Mouse (Mus musculus): ENCODE data around the gene Gm44790. TPM values are rescaled to one million over a fixed set of nuclear protein-coding genes. Genes with fewer than 3 reads are reported as not detected.
A peak's percentile ranks its signal among the peaks of the same experiment; 100 is the strongest.

Gm44790 gene
- polyA plus RNA-seq, 1 experiment from 2014 or later, result 0.95 TPM

GRCm38 (mm10) chr6:86473077-86473476 lies 46.6 kb downstream of the Gm44790 start:
- 60% methylated on average over 7 of the region's 7 CpGs for WGBS
- DNase-seq (ENCODE audit: low spot score) (peak; percentile 43), ATAC-seq (ENCODE audit: insufficient number of reproducible peaks, low FRiP score, low TSS enrichment, low read depth) (no peak)

GRCm38 (mm10) chr6:86474072-86474471 lies 47.6 kb downstream of the Gm44790 start:
- Histone ChIP-seq H3K27ac (replicated peaks; ENCODE audit: low read depth, low read length) (no peak overlapping the region), H3K4me1 (ENCODE audit: control insufficient read depth, insufficient read depth, low read length) (peaks cover 21% of the 10 kb centered on the region), H3K9ac (ENCODE audit: low read length) (no peak overlapping the region), H3K4me3 (ENCODE audit: low read depth, low read length) (no peak overlapping the region), H3K4me2 (ENCODE audit: low read depth, severe bottlenecking) (no peak overlapping the region), H3K27me3 (ENCODE audit: control insufficient read depth, insufficient read depth, low read length) (no peaks in the 10 kb centered on the region), H3K9me3 (ENCODE audit: control insufficient read depth, low read length) (no peaks in the 10 kb centered on the region), H3K36me3 (ENCODE audit: control insufficient read depth, insufficient read depth, low read length) (no peaks in the 10 kb centered on the region)
- ATAC-seq (ENCODE audit: insufficient number of reproducible peaks, low FRiP score, low TSS enrichment, low read depth), result no peak
- WGBS, result 95% methylated on average over 5 of the region's 5 CpGs
- no peak for DNase-seq (ENCODE audit: low spot score)

More at GRCm38 (mm10) chr6:86473077-86473476, 46.6 kb downstream of the Gm44790 start:
- H3K4me1 ChIP-seq (ENCODE audit: control insufficient read depth, insufficient read depth, low read length), result peaks cover 13% of the 10 kb centered on the region
- H3K4me2 ChIP-seq (ENCODE audit: low read depth, severe bottlenecking), result peak overlapping the region; percentile 65
- no peaks in the 10 kb centered on the region for H3K36me3 ChIP-seq (ENCODE audit: control insufficient read depth, insufficient read depth, low read length)
- H3K27me3 ChIP-seq (ENCODE audit: control insufficient read depth, insufficient read depth, low read length), result no peaks in the 10 kb centered on the region
- peak overlapping the region; percentile 57 for H3K9ac ChIP-seq (ENCODE audit: low read length)
- H3K9me3 ChIP-seq (ENCODE audit: control insufficient read depth, low read length), result no peaks in the 10 kb centered on the region
- peak overlapping the region; percentile 31 for H3K4me3 ChIP-seq (ENCODE audit: low read depth, low read length)
- peak overlapping the region; percentile 82 for H3K27ac ChIP-seq (replicated peaks; ENCODE audit: low read depth, low read length)

- Histone ChIP-seq H3K36me3 (ENCODE audit: control insufficient read depth, insufficient read depth, low read length) (no peaks in the 10 kb centered on the region), H3K9ac (ENCODE audit: low read length) (no peak overlapping the region), H3K27me3 (ENCODE audit: control insufficient read depth, insufficient read depth, low read length) (no peaks in the 10 kb centered on the region), H3K4me3 (ENCODE audit: low read depth, low read length) (no peak overlapping the region), H3K4me1 (ENCODE audit: control insufficient read depth, insufficient read depth, low read length) (peaks cover 23% of the 10 kb centered on the region), H3K9me3 (ENCODE audit: control insufficient read depth, low read length) (no peaks in the 10 kb centered on the region), H3K4me2 (ENCODE audit: low read depth, severe bottlenecking) (no peak overlapping the region), H3K27ac (replicated peaks; ENCODE audit: low read depth, low read length) (no peak overlapping the region)
- ATAC-seq (ENCODE audit: insufficient number of reproducible peaks, low FRiP score, low TSS enrichment, low read depth) (no peak), DNase-seq (ENCODE audit: low spot score) (no peak)
These were observed 48.3 kb downstream of the Gm44790 start for GRCm38 (mm10) chr6:86474646-86475181.

GRCm38 (mm10) chr6:86475462-86476167 lies 49.2 kb downstream of the Gm44790 start:
- Histone ChIP-seq H3K4me3 (ENCODE audit: low read depth, low read length) (no peak overlapping the region), H3K36me3 (ENCODE audit: control insufficient read depth, insufficient read depth, low read length) (no peaks in the 10 kb centered on the region), H3K9ac (ENCODE audit: low read length) (no peak overlapping the region), H3K27ac (replicated peaks; ENCODE audit: low read depth, low read length) (peak overlapping the region; percentile 25; the same call in 1 of the 2 replicates), H3K4me2 (ENCODE audit: low read depth, severe bottlenecking) (no peak overlapping the region), H3K9me3 (ENCODE audit: control insufficient read depth, low read length) (no peaks in the 10 kb centered on the region), H3K27me3 (ENCODE audit: control insufficient read depth, insufficient read depth, low read length) (no peaks in the 10 kb centered on the region), H3K4me1 (ENCODE audit: control insufficient read depth, insufficient read depth, low read length) (peaks cover 27% of the 10 kb centered on the region)
- WGBS, result 78% methylated on average over 9 of the region's 9 CpGs
- ATAC-seq (ENCODE audit: insufficient number of reproducible peaks, low FRiP score, low TSS enrichment, low read depth), result no peak
- no peak for DNase-seq (ENCODE audit: low spot score)

- H3K4me1 ChIP-seq (ENCODE audit: control insufficient read depth, insufficient read depth, low read length), result peaks cover 29% of the 10 kb centered on the region
- no peak for ATAC-seq (ENCODE audit: insufficient number of reproducible peaks, low FRiP score, low TSS enrichment, low read depth)
These were observed 50.5 kb downstream of the Gm44790 start for GRCm38 (mm10) chr6:86476931-86477330.

GRCm38 (mm10) chr6:86479311-86479710 lies 52.9 kb downstream of the Gm44790 start:
- H3K4me3 ChIP-seq (ENCODE audit: low read depth, low read length), result no peak overlapping the region
- H3K27ac ChIP-seq (replicated peaks; ENCODE audit: low read depth, low read length), result peak overlapping the region; percentile 76
- no peaks in the 10 kb centered on the region for H3K27me3 ChIP-seq (ENCODE audit: control insufficient read depth, insufficient read depth, low read length)
- DNase-seq (ENCODE audit: low spot score) (no peak), ATAC-seq (ENCODE audit: insufficient number of reproducible peaks, low FRiP score, low TSS enrichment, low read depth) (no peak)
- no peaks in the 10 kb centered on the region for H3K36me3 ChIP-seq (ENCODE audit: control insufficient read depth, insufficient read depth, low read length)
- peaks cover 20% of the 10 kb centered on the region for H3K4me1 ChIP-seq (ENCODE audit: control insufficient read depth, insufficient read depth, low read length)
- H3K9me3 ChIP-seq (ENCODE audit: control insufficient read depth, low read length), result no peaks in the 10 kb centered on the region
- 57% methylated on average over 3 of the region's 3 CpGs for WGBS
- H3K9ac ChIP-seq (ENCODE audit: low read length), result no peak overlapping the region
- H3K4me2 ChIP-seq (ENCODE audit: low read depth, severe bottlenecking), result no peak overlapping the region; the same call in 1 of the 2 replicates

More at GRCm38 (mm10) chr6:86476931-86477330, 50.5 kb downstream of the Gm44790 start:
- Histone ChIP-seq H3K27ac (replicated peaks; ENCODE audit: low read depth, low read length) (no peak overlapping the region), H3K36me3 (ENCODE audit: control insufficient read depth, insufficient read depth, low read length) (no peaks in the 10 kb centered on the region), H3K9me3 (ENCODE audit: control insufficient read depth, low read length) (no peaks in the 10 kb centered on the region), H3K4me2 (ENCODE audit: low read depth, severe bottlenecking) (no peak overlapping the region), H3K27me3 (ENCODE audit: control insufficient read depth, insufficient read depth, low read length) (no peaks in the 10 kb centered on the region), H3K9ac (ENCODE audit: low read length) (no peak overlapping the region), H3K4me3 (ENCODE audit: low read depth, low read length) (no peak overlapping the region)
- no peak for DNase-seq (ENCODE audit: low spot score)
- WGBS, result 90% methylated on average over 5 of the region's 5 CpGs

GRCm38 (mm10) chr6:86479816-86480188 lies 53.3 kb downstream of the Gm44790 start:
- peak; percentile 16; the same call in 1 of the 2 replicates for ATAC-seq (ENCODE audit: insufficient number of reproducible peaks, low FRiP score, low TSS enrichment, low read depth)
- Histone ChIP-seq H3K4me2 (ENCODE audit: low read depth, severe bottlenecking) (no peak overlapping the region), H3K27ac (replicated peaks; ENCODE audit: low read depth, low read length) (peak overlapping the region; percentile 91), H3K9ac (ENCODE audit: low read length) (no peak overlapping the region), H3K4me1 (ENCODE audit: control insufficient read depth, insufficient read depth, low read length) (peaks cover 20% of the 10 kb centered on the region), H3K27me3 (ENCODE audit: control insufficient read depth, insufficient read depth, low read length) (no peaks in the 10 kb centered on the region), H3K4me3 (ENCODE audit: low read depth, low read length) (no peak overlapping the region), H3K9me3 (ENCODE audit: control insufficient read depth, low read length) (no peaks in the 10 kb centered on the region), H3K36me3 (ENCODE audit: control insufficient read depth, insufficient read depth, low read length) (no peaks in the 10 kb centered on the region)
- no peak for DNase-seq (ENCODE audit: low spot score)

- H3K9ac ChIP-seq (ENCODE audit: low read length), result peak overlapping the region; percentile 40; the same call in 1 of the 2 replicates
- no peaks in the 10 kb centered on the region for H3K9me3 ChIP-seq (ENCODE audit: control insufficient read depth, low read length)
- H3K27ac ChIP-seq (replicated peaks; ENCODE audit: low read depth, low read length), result peak overlapping the region; percentile 91
- peaks cover 20% of the 10 kb centered on the region for H3K4me1 ChIP-seq (ENCODE audit: control insufficient read depth, insufficient read depth, low read length)
- DNase-seq (ENCODE audit: low spot score) (peak; percentile 42), ATAC-seq (ENCODE audit: insufficient number of reproducible peaks, low FRiP score, low TSS enrichment, low read depth) (peak; percentile 58; the same call in 1 of the 2 replicates)
- no peaks in the 10 kb centered on the region for H3K36me3 ChIP-seq (ENCODE audit: control insufficient read depth, insufficient read depth, low read length)
- no peak overlapping the region for H3K4me3 ChIP-seq (ENCODE audit: low read depth, low read length)
- peak overlapping the region; percentile 27; the same call in 1 of the 2 replicates for H3K4me2 ChIP-seq (ENCODE audit: low read depth, severe bottlenecking)
- 33% methylated on average over 9 of the region's 9 CpGs for WGBS
- no peaks in the 10 kb centered on the region for H3K27me3 ChIP-seq (ENCODE audit: control insufficient read depth, insufficient read depth, low read length)
These were observed 53.9 kb downstream of the Gm44790 start for GRCm38 (mm10) chr6:86480189-86480831.

Data from limb, embryonic 11.5 days (tissue).